Mouse (Mus musculus) c-Kit-positive CD71-negative TER-119-negative erythroid progenitor cells, embryonic 14.5 days (primary cell): ENCODE results near the gene Cntnap4.

ENCODE experiments used
- DNase-seq: peaks from one replicate; pipeline ENCODE4 v3.0.0-alpha.2; 2013; ENCODE audit warnings: low read depth

The Cntnap4 gene

DNA sequence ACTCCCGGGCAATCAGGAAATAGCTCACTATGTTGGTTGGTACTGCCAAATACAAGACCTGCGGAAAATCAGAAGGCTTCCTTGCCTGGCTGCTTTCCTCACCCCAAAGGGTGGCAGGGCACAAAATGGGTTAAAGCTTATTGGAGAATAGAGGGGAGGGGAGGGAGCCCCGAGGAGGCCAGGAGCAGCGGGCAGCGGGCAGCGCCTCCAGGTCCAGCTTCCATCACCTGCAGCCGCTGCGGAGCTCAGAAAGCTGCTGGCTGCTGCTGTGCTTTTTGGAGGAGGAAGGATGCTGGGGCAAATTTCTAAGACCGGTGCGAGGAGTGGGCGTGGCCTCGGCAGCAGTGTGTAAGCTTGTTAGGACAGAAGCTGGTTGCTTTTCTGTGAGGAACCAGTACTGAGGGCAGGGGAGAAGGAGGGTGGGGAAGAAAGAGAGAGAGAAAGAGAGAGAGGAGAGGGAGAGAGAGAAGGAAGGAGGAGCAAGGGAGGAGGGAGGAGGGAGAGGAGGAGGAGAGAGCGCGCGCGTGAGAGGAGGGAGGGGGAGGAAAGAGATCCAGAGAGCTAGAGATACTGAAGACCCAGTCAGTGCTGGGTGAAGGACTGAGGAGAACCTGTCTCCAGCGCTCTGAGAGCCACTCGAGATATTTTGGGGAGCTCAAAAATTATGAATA, at the start of gene Cntnap4:
Gene Cntnap4, plus strand, starts transcription at position 573 of the 671 bp plus-strand sequence.
- DNase-seq: no peak

DNA sequence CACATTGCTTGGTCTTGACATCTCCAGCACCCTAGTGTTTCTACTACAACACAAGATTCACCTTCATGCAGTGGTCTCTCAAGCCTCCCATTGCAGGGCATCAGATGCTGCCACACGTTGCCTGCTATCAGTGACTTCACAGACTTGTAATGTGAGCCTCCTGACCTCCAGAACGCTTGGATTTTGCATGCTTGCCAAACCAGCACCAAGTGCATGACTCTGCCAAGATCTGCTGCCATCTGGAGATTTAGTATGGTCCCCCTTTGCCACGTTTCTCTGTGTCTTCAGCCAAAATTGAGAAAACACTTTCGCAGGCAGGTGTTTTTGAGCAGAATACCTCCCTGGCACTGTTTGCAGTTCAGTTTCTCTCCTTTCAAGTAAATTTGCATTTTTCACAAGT, 12.5 kb upstream of the Cntnap4 start:
- DNase-seq: no peak

- DNase-seq: no peak
Measured at GRCm38 (mm10) chr8:112570541-112570940, 698 bp downstream of the Cntnap4 start.

- DNase-seq: no peak
Measured at GRCm38 (mm10) chr8:112571337-112571904, 1.6 kb downstream of the Cntnap4 start.

DNA sequence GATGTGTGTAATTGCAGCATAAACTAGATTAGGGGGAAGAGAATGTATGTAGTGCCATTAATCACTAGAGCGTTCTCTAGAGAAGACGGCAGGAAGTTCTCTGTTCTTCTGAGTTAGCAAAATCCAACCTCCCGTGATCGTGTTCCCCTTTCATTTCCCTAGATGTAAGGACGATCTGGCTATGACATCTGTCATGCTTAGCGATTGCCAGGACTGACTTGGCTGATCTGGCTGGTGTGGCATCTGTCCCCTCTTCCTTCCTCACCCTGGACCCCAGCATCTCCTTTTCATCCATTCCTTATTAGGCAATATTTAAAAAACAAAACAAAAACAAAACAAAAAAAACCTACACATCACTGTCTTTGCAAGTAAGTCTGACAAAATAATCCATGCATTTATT, 11.6 kb downstream of the Cntnap4 start:
- DNase-seq: no peak

GRCm38 (mm10) chr8:112583440-112583839, 13.6 kb downstream of the Cntnap4 start:
- DNase-seq: no peak

GRCm38 (mm10) chr8:112588357-112589051, 18.7 kb downstream of the Cntnap4 start:
- no peak for DNase-seq

DNA sequence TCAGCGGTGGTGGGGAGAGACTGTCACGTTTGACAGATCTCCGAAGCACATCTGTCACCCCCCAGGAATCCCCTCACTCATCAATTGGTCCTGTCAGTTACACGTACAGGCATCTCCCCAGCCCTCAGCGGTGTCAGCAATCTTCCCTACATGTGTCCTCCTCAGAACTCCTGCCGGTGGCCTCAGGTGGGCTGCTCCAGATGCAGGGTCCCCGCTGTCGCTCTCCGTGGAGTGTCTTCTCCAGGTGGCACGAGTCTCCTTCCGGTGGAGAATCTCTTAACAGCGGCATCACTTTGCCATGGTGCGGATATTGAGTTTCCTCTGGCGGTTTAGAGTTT, 19.2 kb downstream of the Cntnap4 start:
- no peak for DNase-seq

DNA sequence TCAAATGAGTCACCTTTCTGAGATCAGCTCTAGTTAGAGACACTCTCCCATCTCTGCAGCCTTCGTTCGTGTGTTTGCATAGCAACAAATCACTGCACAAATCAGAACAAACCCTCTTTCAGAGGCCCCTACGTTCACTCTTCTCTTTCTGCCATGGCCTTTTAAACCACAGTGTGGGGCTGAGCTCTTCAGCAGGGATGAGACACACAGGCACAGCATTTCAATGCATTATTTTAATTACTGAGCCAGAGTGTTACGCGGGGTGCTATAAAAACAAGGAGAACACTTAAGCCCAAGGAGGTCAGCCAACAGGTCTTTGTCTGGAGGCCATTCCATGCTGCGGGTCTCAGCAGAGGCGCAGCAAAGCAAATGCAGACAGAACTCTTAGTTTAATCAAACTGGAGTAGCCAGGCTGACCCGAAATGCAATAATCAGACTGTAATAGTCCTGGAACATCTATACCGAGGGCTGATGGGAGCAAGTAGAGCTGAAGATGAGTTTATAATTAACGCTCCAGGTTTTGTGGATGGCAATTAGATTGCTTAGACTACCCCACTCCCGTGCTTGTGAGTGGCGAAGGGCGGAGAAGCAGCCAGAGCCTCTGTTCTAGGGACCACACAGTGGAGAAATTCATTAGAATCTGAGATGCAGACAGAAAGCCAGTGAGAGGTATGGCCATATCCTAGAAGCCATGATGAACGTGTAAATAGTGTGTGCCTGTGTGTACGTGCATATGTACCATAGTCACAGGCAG, 26.4 kb downstream of the Cntnap4 start:
- DNase-seq: no peak

DNA sequence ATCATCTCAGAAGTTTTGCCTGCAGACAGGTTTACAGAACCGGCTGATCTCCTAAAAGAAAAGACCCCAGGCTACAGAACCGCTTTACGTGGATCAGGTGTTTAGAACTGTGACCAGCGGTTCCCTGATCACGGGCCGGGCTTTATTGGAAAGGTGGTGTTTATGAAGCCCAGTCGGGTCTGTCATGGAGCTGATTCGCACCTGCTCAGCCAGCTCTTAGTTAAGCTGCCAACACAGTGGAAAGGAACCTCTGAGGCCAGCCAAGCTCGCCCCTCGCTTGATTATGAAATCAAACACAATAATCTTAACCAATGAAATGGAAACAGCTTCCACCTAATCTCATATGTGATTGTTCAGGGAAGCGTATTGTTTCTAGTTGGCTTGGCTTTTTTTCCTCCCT, 30.1 kb downstream of the Cntnap4 start:
- DNase-seq: no peak

GRCm38 (mm10) chr8:112601150-112601549, 31.3 kb downstream of the Cntnap4 start:
- DNase-seq: no peak

GRCm38 (mm10) chr8:112610121-112610520, 40.3 kb downstream of the Cntnap4 start:
- DNase-seq: no peak

DNA sequence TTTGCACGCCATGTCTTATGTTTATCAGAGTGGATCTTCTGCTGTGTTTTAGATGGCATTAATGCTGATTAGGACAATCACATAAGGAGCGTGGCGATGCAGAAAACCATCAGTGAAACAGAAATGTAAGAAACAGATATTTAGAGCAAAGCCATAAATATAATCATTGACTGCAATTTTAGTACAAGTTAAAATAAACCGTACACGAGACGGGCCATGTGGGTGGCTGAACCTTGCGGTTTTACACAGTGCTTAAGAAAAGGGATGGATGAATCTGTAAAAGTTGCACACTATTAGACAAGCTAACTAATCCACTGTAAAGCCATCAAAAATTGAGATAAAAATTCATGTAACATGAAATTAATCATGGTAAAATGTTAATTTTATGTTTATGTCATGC, 58.9 kb downstream of the Cntnap4 start:
- DNase-seq: no peak

DNA sequence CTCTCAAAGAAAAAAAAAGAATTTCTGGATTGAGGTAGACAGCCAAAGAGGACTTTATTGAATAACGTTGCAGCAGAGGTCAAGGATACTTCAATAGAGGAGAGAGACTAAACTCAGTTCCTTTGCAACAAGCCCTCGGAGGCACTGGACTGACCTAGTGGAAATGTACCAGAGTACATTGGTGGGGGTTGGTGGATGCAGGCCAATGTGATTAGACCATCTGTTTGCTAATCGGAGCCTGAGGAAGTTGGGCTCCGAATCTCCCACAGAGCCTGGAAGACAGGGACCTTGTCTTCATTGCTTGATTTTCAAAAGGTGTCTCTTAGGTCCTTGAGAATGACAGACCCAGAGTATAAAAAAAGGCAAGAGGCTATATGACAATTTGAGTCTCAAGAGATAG, 82.8 kb downstream of the Cntnap4 start:
- DNase-seq: no peak

- no peak for DNase-seq
Measured at GRCm38 (mm10) chr8:112653276-112653675, 83.4 kb downstream of the Cntnap4 start.

DNA sequence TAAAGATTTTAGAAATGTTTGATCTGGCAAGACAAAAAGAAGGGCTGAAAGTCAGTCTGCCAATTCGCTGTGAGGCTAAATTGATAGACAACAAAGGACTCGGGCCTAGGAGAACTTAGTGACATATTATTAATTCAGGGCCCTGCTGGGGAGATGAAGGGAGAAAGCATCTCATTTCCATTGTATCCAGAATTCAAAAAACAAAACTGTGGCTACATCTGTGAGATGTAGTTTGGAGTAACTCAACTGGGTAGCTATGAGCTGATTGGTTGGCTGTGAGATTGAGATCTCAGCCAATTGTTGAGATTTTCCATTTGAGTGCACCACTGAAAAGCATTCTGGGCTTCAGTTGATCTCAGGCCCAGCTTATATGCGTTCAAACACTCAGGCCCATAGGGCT, 84.2 kb downstream of the Cntnap4 start:
- no peak for DNase-seq

DNA sequence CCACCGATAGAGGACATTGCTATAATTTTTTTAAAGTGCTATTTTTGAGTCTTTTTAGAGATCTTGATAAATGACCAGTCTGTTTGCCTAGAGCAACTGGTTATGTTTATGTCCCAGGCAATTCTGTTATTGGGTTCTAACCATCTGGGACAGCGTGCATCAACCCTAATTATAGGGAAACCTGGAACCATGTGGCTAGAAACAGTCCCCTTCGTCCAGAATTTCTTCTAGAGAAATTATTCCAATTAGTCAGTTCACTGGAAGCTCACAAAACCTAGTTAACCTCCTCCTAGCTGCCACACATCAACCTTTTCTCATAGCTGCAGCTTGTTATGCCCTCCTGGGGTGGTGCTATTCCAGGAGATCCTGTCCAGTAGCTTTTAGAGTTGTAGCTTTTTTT, 94.2 kb downstream of the Cntnap4 start:
- DNase-seq: no peak

DNA sequence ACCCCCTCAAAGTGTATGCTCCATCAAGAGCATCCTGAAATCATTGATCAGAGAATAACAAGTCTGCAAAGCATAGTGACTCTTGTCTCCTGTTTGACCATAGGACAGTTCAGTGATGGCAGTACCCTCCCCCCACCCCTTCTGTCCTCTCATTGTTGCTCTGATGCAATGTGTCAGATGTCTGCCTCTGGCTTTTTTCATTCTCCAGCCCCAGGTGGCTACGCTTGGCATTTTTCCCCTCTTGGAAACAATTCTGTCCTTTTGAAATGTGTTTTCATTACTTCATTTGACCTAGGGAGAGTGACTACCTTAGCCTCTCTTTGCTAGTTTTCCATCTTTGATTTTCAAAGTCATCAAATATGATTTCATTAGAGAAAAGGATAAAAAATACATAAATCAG, 104.8 kb downstream of the Cntnap4 start:
- no peak for DNase-seq

DNA sequence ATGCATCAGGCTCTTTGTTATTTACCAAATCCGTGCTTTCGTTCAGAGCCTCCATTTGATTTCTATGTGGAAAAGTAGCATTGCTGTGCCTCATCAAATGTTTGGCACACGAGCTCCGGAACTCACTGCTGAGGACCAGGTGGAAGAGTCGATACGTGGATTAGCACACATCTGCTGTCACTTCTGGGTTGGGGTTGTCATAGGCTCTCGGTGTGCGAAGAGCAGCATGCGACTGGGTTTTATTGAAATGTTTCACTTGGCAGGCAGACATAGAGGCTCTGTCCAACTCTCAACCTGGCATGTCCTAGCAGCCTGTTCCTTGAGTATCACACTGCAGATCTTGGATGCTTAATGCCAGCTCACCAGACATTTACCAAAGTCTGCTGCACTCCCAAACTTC, 111.9 kb downstream of the Cntnap4 start:
- no peak for DNase-seq

- no peak for DNase-seq
Measured at GRCm38 (mm10) chr8:112695708-112696107, 125.9 kb downstream of the Cntnap4 start.

GRCm38 (mm10) chr8:112698141-112698540, 128.3 kb downstream of the Cntnap4 start:
- DNase-seq: no peak

- no peak for DNase-seq
Measured at GRCm38 (mm10) chr8:112716982-112717381, 147.1 kb downstream of the Cntnap4 start.

- DNase-seq: no peak
Measured at GRCm38 (mm10) chr8:112724918-112725317, 155.1 kb downstream of the Cntnap4 start.
